Comparison of ENCODE assay signal across 21 mouse cellular contexts in genomic region chr9:119519116-119519515, GRCm38 (mm10). TPM values are rescaled to one million over a fixed set of nuclear protein-coding genes. Genes with fewer than 3 reads are reported as not detected.
A peak's percentile ranks its signal among the peaks of the same experiment; 100 is the strongest.
DNase-seq lines count a peak whose midpoint lies in the region; ATAC-seq lines count a peak whose summit lies in the region.
"Had no signal": no experiment of that assay in that cellular context is flagged by ENCODE, and none has a peak within 500 bp of the region (broad histone marks: within the 10 kb centered on the region; RNA-seq: fewer than 3 reads in every experiment).

No protein-coding gene starts in this region.

- no peak for ATAC-seq in midbrain, embryonic 13.5 days
- ATAC-seq: forebrain, embryonic 13.5 days; intestine, embryonic 16.5 days had no signal

- no peak overlapping the region for H3K27ac ChIP-seq in midbrain, embryonic 13.5 days
- no peak overlapping the region for H3K27ac ChIP-seq in midbrain, embryonic 10.5 days (replicated peaks)
- H3K27ac ChIP-seq: embryonic facial prominence, embryonic 13.5 days; forebrain, embryonic 13.5 days; hindbrain, embryonic 10.5 days had no signal

- 0 out of 2 replicates have a peak overlapping the region, but pooled peaks have one; percentile 5 for H3K4me2 ChIP-seq in midbrain, embryonic 13.5 days (replicated peaks)
- H3K4me2 ChIP-seq: embryonic facial prominence, embryonic 13.5 days; forebrain, embryonic 13.5 days; heart, embryonic 11.5 days had no signal

- 0 out of 2 replicates have a peak overlapping the region, but pooled peaks have one; percentile 7 for H3K9ac ChIP-seq in midbrain, embryonic 13.5 days (replicated peaks)
- H3K9ac ChIP-seq: embryonic facial prominence, embryonic 13.5 days; forebrain, embryonic 13.5 days had no signal

- H3K36me3 ChIP-seq in midbrain, embryonic 13.5 days, result no peaks in the 10 kb centered on the region
- no peaks in the 10 kb centered on the region for H3K36me3 ChIP-seq in midbrain, embryonic 10.5 days
- H3K36me3 ChIP-seq: embryonic facial prominence, embryonic 13.5 days; hindbrain, embryonic 10.5 days had no signal

- H3K4me3 ChIP-seq in midbrain, embryonic 13.5 days (replicated peaks), result no peak overlapping the region
- H3K4me3 ChIP-seq in midbrain, embryonic 10.5 days, result no peak overlapping the region
- H3K4me3 ChIP-seq: embryonic facial prominence, embryonic 13.5 days; forebrain, embryonic 13.5 days; hindbrain, embryonic 10.5 days; myocyte had no signal

- H3K9me3 ChIP-seq in midbrain, embryonic 13.5 days, result no peaks in the 10 kb centered on the region
- peaks cover under 1% of the 10 kb centered on the region for H3K9me3 ChIP-seq in midbrain, embryonic 10.5 days (replicated peaks)
- H3K9me3 ChIP-seq: embryonic facial prominence, embryonic 13.5 days; forebrain, embryonic 13.5 days; hindbrain, embryonic 10.5 days had no signal

- H3K4me1 ChIP-seq in midbrain, embryonic 13.5 days (replicated peaks), result peaks cover 18% of the 10 kb centered on the region
- H3K4me1 ChIP-seq in midbrain, embryonic 10.5 days, result peaks cover 10% of the 10 kb centered on the region

- intact Hi-C loops in left cerebral cortex, postnatal 14 days (cut with DNase I), result no loop called here

- H3K27me3 ChIP-seq in midbrain, embryonic 13.5 days, result peaks cover 99% of the 10 kb centered on the region
- H3K27me3 ChIP-seq in midbrain, embryonic 10.5 days (ENCODE audit: low read depth, poor library complexity, severe bottlenecking), result peaks cover 100% of the 10 kb centered on the region
- H3K27me3 ChIP-seq: forebrain, embryonic 13.5 days had no signal

- DNase-seq in cerebellum, postnatal 25 days, result peak; percentile 53 to 67
- no peak for DNase-seq in cerebellum, adult 9-11 months
- no peak for DNase-seq in midbrain, embryonic 10.5 days (ENCODE audit: low spot score)
- DNase-seq in left cerebral cortex, postnatal 14 days (ENCODE audit: low spot score in 2 of 2), result peak; percentile 30 to 41
- peak; percentile 18 to 34 for DNase-seq in right cerebral cortex, postnatal 36 days (ENCODE audit: low spot score in 2 of 2)
- no peak for DNase-seq in lung, postnatal 10 days
- DNase-seq: adrenal gland, postnatal 14 days; B cell, adult 2 months; kidney, postnatal 4 days; layer of hippocampus, postnatal 36 days; liver; lung, adult 2 months; thymus, postnatal 4 days had no signal

- WGBS in midbrain, embryonic 13.5 days, result 41% methylated on average over 23 of the region's 23 CpGs
- 47% methylated on average over 23 of the region's 23 CpGs for WGBS in midbrain, embryonic 10.5 days

RNA-seq across cellular contexts. Expression of gene Scn5a, which starts 59.7 kb away (rescaled TPM):
- polyA plus RNA-seq in midbrain, embryonic 13.5 days (2015; fragmentation: Nextera tagmentation; extraction: Ambion mirVana), result 0.14 and 0.20 TPM in 2 replicates
- 0.12 and 0.22 TPM in 2 replicates for polyA plus RNA-seq in midbrain, embryonic 10.5 days (2016; fragmentation: Nextera tagmentation; extraction: Ambion mirVana)
- 1 to 10 TPM; 1.9 to 3.0 TPM for total RNA-seq in left cerebral cortex, postnatal 14 days (2021)
- total RNA-seq: megakaryocyte progenitor cell, adult 5-6 weeks had no signal

Comparison
In these comparisons a context has a peak if more than half of its experiments do, and no peak if none do; other contexts are left out.
1. DNase-seq: peak in cerebellum, postnatal 25 days (2 of 2), left cerebral cortex, postnatal 14 days (2 of 2) and right cerebral cortex, postnatal 36 days (2 of 2); none in cerebellum, adult 9-11 months (single experiment), midbrain, embryonic 10.5 days (single experiment) and lung, postnatal 10 days (single experiment).